Mouse (Mus musculus) testis, adult 2 months (tissue): ENCODE data around the gene Gigyf2.

ENCODE experiments used
- CTCF ChIP-seq: fragments of 200-500 bp; IDR thresholded peaks from 2 replicates; pipeline ENCODE4 v1.5.1; 2012; ENCODE audit warnings: low read depth, mild to moderate bottlenecking, inconsistent platforms, low read length, moderate library complexity; ENCODE audit not compliant: control insufficient read depth, insufficient read depth, insufficient replicate concordance
- POLR2A ChIP-seq: fragments of 200-500 bp; IDR thresholded peaks from 2 replicates; pipeline ENCODE4 v1.6.1; 2012; ENCODE audit warnings: low read depth, mild to moderate bottlenecking, inconsistent platforms, low read length, moderate library complexity; ENCODE audit not compliant: control insufficient read depth

DNA sequence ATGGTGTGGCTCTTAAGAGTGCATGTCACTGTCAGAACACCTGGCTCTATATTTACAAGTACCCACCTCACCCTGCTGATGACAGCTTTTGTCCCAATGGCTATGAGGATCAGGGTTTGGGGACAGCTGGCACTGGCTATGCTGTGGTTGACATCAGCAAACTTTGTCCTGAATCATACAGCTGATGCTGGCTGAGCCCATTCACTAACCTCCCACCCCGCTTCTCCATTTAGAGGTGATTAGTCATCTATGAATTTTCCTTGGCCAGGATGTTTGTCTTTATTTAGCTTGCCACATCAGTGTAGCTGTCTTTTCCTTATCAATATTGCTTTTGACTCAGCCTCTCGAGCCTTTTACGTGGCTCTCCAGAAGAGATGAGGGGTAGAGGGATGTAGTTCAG lies 165.5 kb downstream of the Gigyf2 start:
- TF ChIP-seq CTCF (no peak), POLR2A (no peak)
